ENCODE assay signal across 8 mouse cellular contexts in genomic region chr3:98339097-98339705, GRCm38 (mm10). TPM values are rescaled to one million over a fixed set of nuclear protein-coding genes. Genes with fewer than 3 reads are reported as not detected.
DNase-seq lines count a peak whose midpoint lies in the region; ATAC-seq and TF ChIP-seq lines count a peak whose summit lies in the region.

No protein-coding gene starts in this region.

- ATAC-seq in liver, embryonic 11.5 days (replicated peaks; ENCODE audit: low FRiP score) = peak; percentile 40
- peak; percentile 50; the same call in 1 of the 2 replicates for ATAC-seq in midbrain, postnatal 0 days (ENCODE audit: low FRiP score)
- ATAC-seq in stomach, postnatal 0 days (ENCODE audit: low FRiP score, low TSS enrichment) = peak; percentile 52

- TF ChIP-seq CTCF in heart, adult 2 months (IDR thresholded peaks at IDR 0.05) = no peak
- no peak for TF ChIP-seq CTCF in kidney, adult 2 months (conservative IDR thresholded peaks at IDR 0.05; ENCODE audit: insufficient read depth, insufficient read length, low read depth, low read length)
- no peak for TF ChIP-seq CTCF in midbrain, postnatal 0 days (IDR thresholded peaks at IDR 0.05)
- TF ChIP-seq CTCF in stomach, postnatal 0 days (IDR thresholded peaks at IDR 0.05; ENCODE audit: low read depth) = no peak

- H3K4me3 ChIP-seq in heart, adult 2 months = peak overlapping the region; percentile 52
- peak overlapping the region; percentile 47 for H3K4me3 ChIP-seq in kidney, adult 2 months (ENCODE audit: insufficient read depth, low read depth, low read length)
- H3K4me3 ChIP-seq in liver, embryonic 11.5 days (ENCODE audit: low read depth, low read length) = peak overlapping the region; percentile 81
- H3K4me3 ChIP-seq in midbrain, postnatal 0 days (ENCODE audit: low read depth, low read length) = peak overlapping the region; percentile 55
- H3K4me3 ChIP-seq in stomach, postnatal 0 days (ENCODE audit: low read depth, low read length) = peak overlapping the region; percentile 57

- H3K27me3 ChIP-seq in heart, adult 2 months (ENCODE audit: control insufficient read depth, insufficient read depth, low read length) = no peaks in the 10 kb centered on the region
- no peaks in the 10 kb centered on the region for H3K27me3 ChIP-seq in kidney, adult 2 months (replicated peaks; ENCODE audit: control insufficient read depth, insufficient read depth, low read length)
- no peaks in the 10 kb centered on the region for H3K27me3 ChIP-seq in liver, embryonic 11.5 days (replicated peaks; ENCODE audit: control insufficient read depth, insufficient read depth, low read length)
- 0 out of 2 replicates have a peak, but pooled peaks cover 3% of the 10 kb centered on the region for H3K27me3 ChIP-seq in midbrain, postnatal 0 days (ENCODE audit: insufficient read depth, low read length)
- no peaks in the 10 kb centered on the region for H3K27me3 ChIP-seq in stomach, postnatal 0 days (ENCODE audit: control insufficient read depth, insufficient read depth, low read length)

- no peak for TF ChIP-seq POLR2A in heart, adult 2 months (IDR thresholded peaks at IDR 0.05; ENCODE audit: insufficient read depth, low read depth, low read length)
- TF ChIP-seq POLR2A in kidney, adult 2 months (IDR thresholded peaks at IDR 0.05; ENCODE audit: low read depth, low read length) = no peak

- H3K9ac ChIP-seq in heart, adult 2 months (ENCODE audit: low read depth, low read length) = no peak overlapping the region
- peak overlapping the region; percentile 89 for H3K9ac ChIP-seq in liver, embryonic 11.5 days (ENCODE audit: low read depth, low read length)
- H3K9ac ChIP-seq in midbrain, postnatal 0 days (replicated peaks; ENCODE audit: low read length, poor library complexity, severe bottlenecking) = peak overlapping the region; percentile 54
- H3K9ac ChIP-seq in stomach, postnatal 0 days (ENCODE audit: low read length) = peak overlapping the region; percentile 66

- H3K36me3 ChIP-seq in heart, adult 2 months (ENCODE audit: control insufficient read depth, insufficient read depth, low read length) = no peaks in the 10 kb centered on the region
- no peaks in the 10 kb centered on the region for H3K36me3 ChIP-seq in kidney, adult 2 months (ENCODE audit: control insufficient read depth, insufficient read depth, low read length)
- H3K36me3 ChIP-seq in liver, embryonic 11.5 days (ENCODE audit: control insufficient read depth, insufficient read depth, low read length) = peaks cover 6% of the 10 kb centered on the region; the same call in 1 of the 2 replicates
- H3K36me3 ChIP-seq in midbrain, postnatal 0 days (ENCODE audit: insufficient read depth, low read length) = no peaks in the 10 kb centered on the region
- H3K36me3 ChIP-seq in stomach, postnatal 0 days (ENCODE audit: control insufficient read depth, insufficient read depth, low read length) = no peaks in the 10 kb centered on the region

- no peaks in the 10 kb centered on the region for H3K4me1 ChIP-seq in heart, adult 2 months (ENCODE audit: control insufficient read depth, insufficient read depth, low read length)
- H3K4me1 ChIP-seq in kidney, adult 2 months (ENCODE audit: control insufficient read depth, insufficient read depth, low read length) = no peaks in the 10 kb centered on the region; the same call in 1 of the 2 replicates
- H3K4me1 ChIP-seq in liver, embryonic 11.5 days (replicated peaks; ENCODE audit: control insufficient read depth, insufficient read depth, low read length) = peaks cover 33% of the 10 kb centered on the region
- peaks cover 7% of the 10 kb centered on the region; the same call in 1 of the 2 replicates for H3K4me1 ChIP-seq in midbrain, postnatal 0 days (ENCODE audit: insufficient read depth, low read length)
- H3K4me1 ChIP-seq in stomach, postnatal 0 days (replicated peaks; ENCODE audit: control insufficient read depth, insufficient read depth) = no peaks in the 10 kb centered on the region; the same call in none of the 2 replicates

- no peak overlapping the region for H3K27ac ChIP-seq in heart, adult 2 months
- no peak overlapping the region for H3K27ac ChIP-seq in kidney, adult 2 months (ENCODE audit: insufficient read depth, low read depth, low read length)
- peak overlapping the region; percentile 82 for H3K27ac ChIP-seq in liver, embryonic 11.5 days (ENCODE audit: low read depth, low read length)
- H3K27ac ChIP-seq in midbrain, postnatal 0 days (ENCODE audit: low read depth, low read length) = peak overlapping the region; percentile 33
- peak overlapping the region; percentile 83 for H3K27ac ChIP-seq in stomach, postnatal 0 days (replicated peaks)

- H3K79me2 ChIP-seq in heart, adult 2 months (replicated peaks; ENCODE audit: control insufficient read depth, insufficient read depth, low read length) = no peaks in the 10 kb centered on the region

- DNase-seq in 3T3-L1 (ENCODE audit: low read depth, low spot score) = peak; percentile 62
- peak; percentile 59 for DNase-seq in ZHBTc4 (ENCODE audit: low read depth, low spot score)
- DNase-seq in embryo, embryonic 10.5 days (ENCODE audit: low spot score) = peak; percentile 57
- DNase-seq in heart, adult 2 months = peak; percentile 53 to 71
- DNase-seq in kidney, adult 2 months = peak; percentile 30
- peak; percentile 70 for DNase-seq in liver, embryonic 11.5 days (ENCODE audit: low spot score)
- no peak for DNase-seq in midbrain, postnatal 0 days (ENCODE audit: low spot score)
- peak; percentile 64 for DNase-seq in stomach, postnatal 0 days (ENCODE audit: low spot score)

- 1% methylated on average over 46 of the region's 46 CpGs for WGBS in heart, adult 2 months
- WGBS in kidney, adult 2 months = under 1% methylated on average over 46 of the region's 46 CpGs
- under 1% methylated on average over 30 of the region's 46 CpGs for WGBS in liver, embryonic 11.5 days
- under 1% methylated on average over 46 of the region's 46 CpGs for WGBS in midbrain, postnatal 0 days
- WGBS in stomach, postnatal 0 days = under 1% methylated on average over 46 of the region's 46 CpGs

- H3K9me3 ChIP-seq in liver, embryonic 11.5 days (ENCODE audit: control insufficient read depth, low read length) = no peaks in the 10 kb centered on the region
- no peaks in the 10 kb centered on the region for H3K9me3 ChIP-seq in midbrain, postnatal 0 days (ENCODE audit: low read length)
- H3K9me3 ChIP-seq in stomach, postnatal 0 days (ENCODE audit: control insufficient read depth, low read length) = no peaks in the 10 kb centered on the region

- H3K4me2 ChIP-seq in liver, embryonic 11.5 days = peak overlapping the region; percentile 93
- H3K4me2 ChIP-seq in midbrain, postnatal 0 days (ENCODE audit: low read depth, low read length, poor library complexity, severe bottlenecking) = peak overlapping the region; percentile 98
- H3K4me2 ChIP-seq in stomach, postnatal 0 days (replicated peaks; ENCODE audit: low read depth) = peak overlapping the region; percentile 95

- intact Hi-C loops in heart, adult 2 months (cut with DNase I) = no loop called here

- TF ChIP-seq EP300 in heart, adult 2 months (IDR thresholded peaks at IDR 0.05; ENCODE audit: insufficient read depth, low read depth, low read length) = no peak
- TF ChIP-seq EP300 in stomach, postnatal 0 days (optimal IDR thresholded peaks at IDR 0.05) = no peak

RNA-seq across cellular contexts. Expression of gene Phgdh, which starts 0.6 kb away (rescaled TPM):
- total RNA-seq in heart, adult 2 months (2021) = 1 to 10 TPM; 1.5 to 1.8 TPM
- 3.7 and 4.5 TPM in 2 replicates for polyA plus RNA-seq in heart, adult 2 months (2012; rRNA removed)
- 47.1 and 54.5 TPM in 2 replicates for polyA plus RNA-seq in kidney, adult 2 months (2012; rRNA removed)
- 554 and 596 TPM in 2 replicates for polyA plus RNA-seq in liver, embryonic 11.5 days (2014; fragmentation: Nextera tagmentation; extraction: Ambion mirVana)
- total RNA-seq in midbrain, postnatal 0 days (2014; rRNA removed) = 182 and 206 TPM in 2 replicates
- polyA plus RNA-seq in midbrain, postnatal 0 days (2015; fragmentation: Nextera tagmentation; extraction: Ambion mirVana) = 148 and 171 TPM in 2 replicates
- 87.7 and 95.1 TPM in 2 replicates for polyA plus RNA-seq in stomach, postnatal 0 days (2015; fragmentation: Nextera tagmentation; extraction: Ambion mirVana)

RNA-seq across cellular contexts. Expression of gene Zfp697, which starts 43.1 kb away (rescaled TPM):
- 1 to 10 TPM; 5.9 to 8.1 TPM for total RNA-seq in heart, adult 2 months (2021)
- polyA plus RNA-seq in heart, adult 2 months (2012; rRNA removed) = 6.3 and 9.0 TPM in 2 replicates
- 14.7 and 16.2 TPM in 2 replicates for polyA plus RNA-seq in kidney, adult 2 months (2012; rRNA removed)
- 4.8 and 5.7 TPM in 2 replicates for polyA plus RNA-seq in liver, embryonic 11.5 days (2014; fragmentation: Nextera tagmentation; extraction: Ambion mirVana)
- 39.5 and 45.9 TPM in 2 replicates for total RNA-seq in midbrain, postnatal 0 days (2014; rRNA removed)
- polyA plus RNA-seq in midbrain, postnatal 0 days (2015; fragmentation: Nextera tagmentation; extraction: Ambion mirVana) = 18.1 and 18.7 TPM in 2 replicates
- polyA plus RNA-seq in stomach, postnatal 0 days (2015; fragmentation: Nextera tagmentation; extraction: Ambion mirVana) = 1.6 and 2.1 TPM in 2 replicates

RNA-seq across cellular contexts. Expression of gene Hmgcs2, which starts 59.0 kb away (rescaled TPM):
- total RNA-seq in heart, adult 2 months (2021) = 10 to 100 TPM in 1 of 2 experiments, 1 to 10 TPM in 1; 9.4 to 12.9 TPM
- polyA plus RNA-seq in heart, adult 2 months (2012; rRNA removed) = 8.1 and 9.9 TPM in 2 replicates
- 39.0 and 39.5 TPM in 2 replicates for polyA plus RNA-seq in kidney, adult 2 months (2012; rRNA removed)
- polyA plus RNA-seq in liver, embryonic 11.5 days (2014; fragmentation: Nextera tagmentation; extraction: Ambion mirVana) = 29.9 and 32.9 TPM in 2 replicates
- 22.3 and 24.8 TPM in 2 replicates for total RNA-seq in midbrain, postnatal 0 days (2014; rRNA removed)
- polyA plus RNA-seq in midbrain, postnatal 0 days (2015; fragmentation: Nextera tagmentation; extraction: Ambion mirVana) = 36.3 and 40.4 TPM in 2 replicates
- polyA plus RNA-seq in stomach, postnatal 0 days (2015; fragmentation: Nextera tagmentation; extraction: Ambion mirVana) = 290 and 337 TPM in 2 replicates

Comparison
In these comparisons a context has a peak if more than half of its experiments do, and no peak if none do; other contexts are left out.
1. H3K27ac ChIP-seq: peak in liver, embryonic 11.5 days (single experiment), midbrain, postnatal 0 days (single experiment) and stomach, postnatal 0 days (single experiment); none in heart, adult 2 months (single experiment) and kidney, adult 2 months (single experiment).
2. Peak in every context shown above with its lines, with median percentiles within 50 percentile points of each other: H3K4me3 ChIP-seq, ATAC-seq and H3K4me2 ChIP-seq.